ENCODE assay signal across 21 mouse cellular contexts in the genomic region with DNA sequence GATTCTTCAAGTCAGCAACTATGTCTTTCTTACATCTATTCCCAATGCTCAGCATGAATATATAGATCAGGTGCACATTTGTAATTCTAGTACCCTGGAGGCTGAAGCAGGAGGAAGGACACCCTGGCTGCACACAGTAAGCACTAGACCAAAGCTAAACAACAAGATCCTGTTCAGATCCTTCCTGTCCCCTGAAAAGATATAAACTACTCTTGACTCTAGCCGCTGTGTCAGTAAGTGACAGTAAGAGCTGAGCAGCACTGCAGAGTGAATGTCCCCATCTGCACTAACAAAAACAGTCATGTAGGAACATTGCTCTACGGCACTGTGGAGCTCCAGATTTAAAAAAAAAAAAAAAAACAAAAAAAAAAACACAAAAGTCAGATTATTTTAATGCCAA. TPM values are rescaled to one million over a fixed set of nuclear protein-coding genes. Genes with fewer than 3 reads are reported as not detected.
DNase-seq lines count a peak whose midpoint lies in the region; ATAC-seq and TF ChIP-seq lines count a peak whose summit lies in the region.
"Had no signal": no experiment of that assay in that cellular context is flagged by ENCODE, and none has a peak within 500 bp of the region (broad histone marks: within the 10 kb centered on the region; RNA-seq: fewer than 3 reads in every experiment).

No protein-coding gene starts in this region.

- peaks cover 29% of the 10 kb centered on the region for H3K4me1 ChIP-seq in intestine, embryonic 14.5 days (replicated peaks; ENCODE audit: control insufficient read depth, insufficient read depth, low read length)
- H3K4me1 ChIP-seq in intestine, embryonic 16.5 days (ENCODE audit: control insufficient read depth, insufficient read depth, low read length) = peaks cover 22% of the 10 kb centered on the region
- H3K4me1 ChIP-seq in liver, adult 2 months (ENCODE audit: control insufficient read depth, insufficient read depth, low read length) = peaks cover 24% of the 10 kb centered on the region
- peaks cover 18% of the 10 kb centered on the region for H3K4me1 ChIP-seq in liver, postnatal 0 days (ENCODE audit: insufficient read depth)

- H3K27me3 ChIP-seq in intestine, embryonic 14.5 days (replicated peaks; ENCODE audit: control insufficient read depth, insufficient read depth, low read length) = no peaks in the 10 kb centered on the region
- H3K27me3 ChIP-seq in intestine, embryonic 16.5 days (replicated peaks; ENCODE audit: control insufficient read depth, insufficient read depth, low read length) = no peaks in the 10 kb centered on the region
- H3K27me3 ChIP-seq in liver, adult 2 months (ENCODE audit: control insufficient read depth, insufficient read depth, low read length) = no peaks in the 10 kb centered on the region
- H3K27me3 ChIP-seq in liver, postnatal 0 days (ENCODE audit: insufficient read depth, low read length) = no peaks in the 10 kb centered on the region
- H3K27me3 ChIP-seq: forebrain, embryonic 12.5 days; hindbrain, embryonic 12.5 days; limb, embryonic 12.5 days; liver, embryonic 13.5 days; midbrain, embryonic 12.5 days; neural tube, embryonic 12.5 days; Patski had no signal

- TF ChIP-seq EP300 in liver, postnatal 0 days (IDR thresholded peaks at IDR 0.05; ENCODE audit: low read depth) = no peak

- TF ChIP-seq POLR2A in liver, adult 2 months (IDR thresholded peaks at IDR 0.05; ENCODE audit: extremely low read depth, insufficient read depth, low read length) = no peak

- H3K9ac ChIP-seq in intestine, embryonic 14.5 days (ENCODE audit: low read length) = no peak overlapping the region
- no peak overlapping the region for H3K9ac ChIP-seq in intestine, embryonic 16.5 days (ENCODE audit: low read depth, low read length)
- H3K9ac ChIP-seq in liver, adult 2 months (ENCODE audit: low read depth, low read length) = no peak overlapping the region
- no peak overlapping the region for H3K9ac ChIP-seq in liver, postnatal 0 days (replicated peaks)
- H3K9ac ChIP-seq: forebrain, embryonic 12.5 days; hindbrain, embryonic 12.5 days; limb, embryonic 12.5 days; midbrain, embryonic 12.5 days; neural tube, embryonic 12.5 days had no signal

- H3K4me3 ChIP-seq in intestine, embryonic 14.5 days (ENCODE audit: low read depth, low read length) = no peak overlapping the region
- H3K4me3 ChIP-seq in intestine, embryonic 16.5 days (ENCODE audit: low read length) = no peak overlapping the region
- H3K4me3 ChIP-seq in liver, adult 2 months (ENCODE audit: insufficient read depth, low read depth, low read length) = no peak overlapping the region
- H3K4me3 ChIP-seq in liver, postnatal 0 days (ENCODE audit: low read depth, low read length) = no peak overlapping the region
- H3K4me3 ChIP-seq: forebrain, embryonic 12.5 days; hindbrain, embryonic 12.5 days; limb, embryonic 12.5 days; liver, embryonic 13.5 days; midbrain, embryonic 12.5 days; neural tube, embryonic 12.5 days had no signal

- no peaks in the 10 kb centered on the region for H3K36me3 ChIP-seq in intestine, embryonic 14.5 days (ENCODE audit: control insufficient read depth, insufficient read depth, low read length)
- H3K36me3 ChIP-seq in intestine, embryonic 16.5 days (ENCODE audit: control insufficient read depth, insufficient read depth, low read length) = no peaks in the 10 kb centered on the region
- H3K36me3 ChIP-seq in liver, adult 2 months (ENCODE audit: control insufficient read depth, insufficient read depth, low read length) = no peaks in the 10 kb centered on the region
- no peaks in the 10 kb centered on the region for H3K36me3 ChIP-seq in liver, postnatal 0 days (replicated peaks; ENCODE audit: insufficient read depth, low read length)
- H3K36me3 ChIP-seq: forebrain, embryonic 12.5 days; hindbrain, embryonic 12.5 days; liver, embryonic 13.5 days; midbrain, embryonic 12.5 days; neural tube, embryonic 12.5 days had no signal

- peak; percentile 66 for DNase-seq in heart, adult 11 months
- DNase-seq in heart, adult 8-10 months (ENCODE audit: low spot score) = no peak
- no peak for DNase-seq in intestine, embryonic 14.5 days (ENCODE audit: low spot score)
- no peak for DNase-seq in liver, adult 2 months (ENCODE audit: extremely low read depth, low read depth, low spot score)
- DNase-seq in liver, postnatal 0 days = no peak
- DNase-seq in lung, postnatal 10 days = peak; percentile 20
- no peak for DNase-seq in left cerebral cortex, postnatal 36 days (ENCODE audit: low spot score in 2 of 2)
- DNase-seq: adrenal gland, adult 8-10 months; cerebellum, adult 9-10 months; kidney, postnatal 4 days; liver, embryonic 13.5 days; thymus, adult 18-20 months; thymus, postnatal 4 days had no signal

- ATAC-seq in intestine, embryonic 14.5 days (replicated peaks; ENCODE audit: low FRiP score, low TSS enrichment, low read depth) = no peak
- no peak for ATAC-seq in intestine, embryonic 16.5 days
- ATAC-seq in liver, postnatal 0 days = no peak
- ATAC-seq: CD4-positive, CD25-positive, alpha-beta regulatory T cell, adult 4 months; Patski had no signal

- intact Hi-C loops in left cerebral cortex, postnatal 36 days (cut with DNase I) = no loop called here

- no peaks in the 10 kb centered on the region for H3K9me3 ChIP-seq in intestine, embryonic 14.5 days (ENCODE audit: control insufficient read depth, low read length)
- H3K9me3 ChIP-seq in intestine, embryonic 16.5 days (ENCODE audit: control insufficient read depth, low read length) = no peaks in the 10 kb centered on the region
- no peaks in the 10 kb centered on the region for H3K9me3 ChIP-seq in liver, postnatal 0 days (ENCODE audit: low read length)
- H3K9me3 ChIP-seq: forebrain, embryonic 12.5 days; hindbrain, embryonic 12.5 days; limb, embryonic 12.5 days; liver, embryonic 13.5 days; midbrain, embryonic 12.5 days; neural tube, embryonic 12.5 days had no signal

- no peak for TF ChIP-seq CTCF in liver, adult 2 months (IDR thresholded peaks at IDR 0.05; ENCODE audit: low read depth, low read length)
- no peak for TF ChIP-seq CTCF in liver, postnatal 0 days (IDR thresholded peaks at IDR 0.05; ENCODE audit: low read depth)

- peaks cover 22% of the 10 kb centered on the region; the same call in 1 of the 2 replicates for H3K79me2 ChIP-seq in liver, adult 2 months (ENCODE audit: control insufficient read depth, insufficient read depth, low read length)

- 40% methylated on average over 2 of the region's 2 CpGs for WGBS in intestine, embryonic 14.5 days
- WGBS in intestine, embryonic 16.5 days = 42% methylated on average over 2 of the region's 2 CpGs
- 62% methylated on average over 2 of the region's 2 CpGs for WGBS in liver, adult 2 months
- 64% methylated on average over 2 of the region's 2 CpGs for WGBS in liver, postnatal 0 days (ENCODE audit: insufficient replicate concordance)

- 0 out of 2 replicates have a peak overlapping the region, but pooled peaks have one; percentile 27 for H3K27ac ChIP-seq in intestine, embryonic 14.5 days (ENCODE audit: low read depth)
- H3K27ac ChIP-seq in intestine, embryonic 16.5 days (ENCODE audit: low read length) = no peak overlapping the region; the same call in 1 of the 2 replicates
- 0 out of 2 replicates have a peak overlapping the region, but pooled peaks have one; percentile 7 for H3K27ac ChIP-seq in liver, adult 2 months (replicated peaks; ENCODE audit: insufficient read depth, low read depth, low read length)
- H3K27ac ChIP-seq in liver, postnatal 0 days (ENCODE audit: low read depth) = no peak overlapping the region
- H3K27ac ChIP-seq: forebrain, embryonic 12.5 days; hindbrain, embryonic 12.5 days; midbrain, embryonic 12.5 days; neural tube, embryonic 12.5 days had no signal

- H3K4me2 ChIP-seq in intestine, embryonic 14.5 days (ENCODE audit: low read length) = no peak overlapping the region
- no peak overlapping the region for H3K4me2 ChIP-seq in intestine, embryonic 16.5 days (ENCODE audit: low read depth, low read length)
- H3K4me2 ChIP-seq in liver, postnatal 0 days (ENCODE audit: low read depth, low read length) = no peak overlapping the region
- H3K4me2 ChIP-seq: forebrain, embryonic 12.5 days; hindbrain, embryonic 12.5 days; liver, embryonic 13.5 days; midbrain, embryonic 12.5 days; neural tube, embryonic 12.5 days had no signal

RNA-seq across cellular contexts. Expression of gene Nfyc, which starts 13.4 kb away (rescaled TPM):
- total RNA-seq in heart, adult 8-10 months (2022) = 10 to 100 TPM; 52.4 to 55.1 (median 54.4) TPM
- 101 and 109 TPM in 2 replicates for polyA plus RNA-seq in intestine, embryonic 14.5 days (2014; fragmentation: Nextera tagmentation; extraction: Ambion mirVana)
- 82.0 and 85.8 TPM in 2 replicates for polyA plus RNA-seq in intestine, embryonic 16.5 days (2015; fragmentation: Nextera tagmentation; extraction: Ambion mirVana)
- total RNA-seq in liver, adult 2 months (2014; rRNA removed) = 21.5 and 25.2 TPM in 2 replicates
- polyA plus RNA-seq in liver, adult 2 months (2012; rRNA removed) = 70.3 and 73.6 TPM in 2 replicates
- polyA plus RNA-seq in liver, postnatal 0 days (2015; fragmentation: Nextera tagmentation; extraction: Ambion mirVana) = 30.4 and 32.0 TPM in 2 replicates
- total RNA-seq in left cerebral cortex, postnatal 36 days (2021) = 10 to 100 TPM; 40.7 to 48.4 TPM

RNA-seq across cellular contexts. Expression of gene Rims3, which starts 36.7 kb away (rescaled TPM):
- under 1 TPM in 3 of 4 experiments, not detected in 1; 0.06 to 0.14 (median 0.08) TPM for total RNA-seq in heart, adult 8-10 months (2022)
- polyA plus RNA-seq in intestine, embryonic 14.5 days (2014; fragmentation: Nextera tagmentation; extraction: Ambion mirVana) = 2.2 and 2.5 TPM in 2 replicates
- polyA plus RNA-seq in intestine, embryonic 16.5 days (2015; fragmentation: Nextera tagmentation; extraction: Ambion mirVana) = 0.82 and 0.88 TPM in 2 replicates
- 0.65 and 1.0 TPM in 2 replicates for total RNA-seq in liver, adult 2 months (2014; rRNA removed)
- polyA plus RNA-seq in liver, adult 2 months (2012; rRNA removed) = 0.40 and 0.65 TPM in 2 replicates
- polyA plus RNA-seq in liver, postnatal 0 days (2015; fragmentation: Nextera tagmentation; extraction: Ambion mirVana) = 0.26 and 0.31 TPM in 2 replicates
- 100 to 1,000 TPM; 122 to 134 TPM for total RNA-seq in left cerebral cortex, postnatal 36 days (2021)
- polyA plus RNA-seq: Patski had no signal

Comparison
In these comparisons a context has a peak if more than half of its experiments do, and no peak if none do; other contexts are left out.
1. DNase-seq: peak in heart, adult 11 months (single experiment) and lung, postnatal 10 days (single experiment); none in heart, adult 8-10 months (single experiment), intestine, embryonic 14.5 days (single experiment), liver, adult 2 months (single experiment), liver, postnatal 0 days (single experiment) and left cerebral cortex, postnatal 36 days (0 of 2).
2. H3K27ac ChIP-seq: peak in intestine, embryonic 14.5 days (single experiment) and liver, adult 2 months (single experiment); none in intestine, embryonic 16.5 days (single experiment) and liver, postnatal 0 days (single experiment).